Mouse (Mus musculus): ENCODE data around the gene Dact1. TPM values are rescaled to one million over a fixed set of nuclear protein-coding genes. Genes with fewer than 3 reads are reported as not detected.

Dact1 gene
- polyA plus RNA-seq (2012), result 0.01 TPM in 1 of 2 replicates, not detected in the other

GRCm38 (mm10) chr12:71309581-71310067 is at the start of gene Dact1:
Dact1 (plus strand) TSS chr12:71309884.
- TF ChIP-seq GATA1 (IDR thresholded peaks at IDR 0.05; ENCODE audit: low read length) (no peak), TAL1 (IDR thresholded peaks at IDR 0.05; ENCODE audit: low read length) (no peak)

DNA sequence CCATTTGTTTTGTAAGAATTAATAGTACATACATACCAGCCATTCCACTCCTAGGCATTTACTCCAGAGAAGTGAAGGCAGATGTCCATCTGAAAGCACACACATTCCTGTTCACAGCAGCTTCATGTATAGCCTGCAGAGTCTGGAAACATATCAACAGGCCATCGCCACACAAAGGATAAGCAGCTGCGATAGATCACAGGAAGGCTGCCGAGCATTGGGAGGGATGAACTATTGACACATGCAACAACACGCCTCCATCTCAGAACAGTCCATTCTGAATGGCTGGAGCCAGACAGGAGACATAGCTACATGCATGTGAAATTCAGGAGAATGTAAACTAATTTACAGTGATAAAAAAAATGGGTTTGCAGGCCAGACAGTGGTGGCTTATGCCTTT is 45.5 kb upstream of the Dact1 start:
- H3K27me3 ChIP-seq (ENCODE audit: control insufficient read depth), result no peaks in the 10 kb centered on the region
- H3K4me3 ChIP-seq (replicated peaks), result no peak overlapping the region
- no peak for TF ChIP-seq GATA1 (IDR thresholded peaks at IDR 0.05; ENCODE audit: low read length)
- no peak for TF ChIP-seq TAL1 (IDR thresholded peaks at IDR 0.05; ENCODE audit: low read length)
- H3K4me1 ChIP-seq (ENCODE audit: control insufficient read depth), result no peaks in the 10 kb centered on the region
- H3K36me3 ChIP-seq (ENCODE audit: control insufficient read depth), result no peaks in the 10 kb centered on the region
- H3K9me3 ChIP-seq (ENCODE audit: control insufficient read depth, low read length), result peaks cover 9% of the 10 kb centered on the region

More at GRCm38 (mm10) chr12:71309581-71310067, at the start of gene Dact1:
- H3K4me3 ChIP-seq (replicated peaks), result peak within 1 kb of the TSS; percentile 56
- H3K9me3 ChIP-seq (ENCODE audit: control insufficient read depth, low read length), result peaks cover 6% of the 10 kb centered on the region; the same call in 1 of the 2 replicates
- peaks cover 6% of the 10 kb centered on the region for H3K4me1 ChIP-seq (ENCODE audit: control insufficient read depth)
- peaks cover 62% of the 10 kb centered on the region for H3K27me3 ChIP-seq (ENCODE audit: control insufficient read depth)
- H3K36me3 ChIP-seq (ENCODE audit: control insufficient read depth), result no peaks in the 10 kb centered on the region

DNA sequence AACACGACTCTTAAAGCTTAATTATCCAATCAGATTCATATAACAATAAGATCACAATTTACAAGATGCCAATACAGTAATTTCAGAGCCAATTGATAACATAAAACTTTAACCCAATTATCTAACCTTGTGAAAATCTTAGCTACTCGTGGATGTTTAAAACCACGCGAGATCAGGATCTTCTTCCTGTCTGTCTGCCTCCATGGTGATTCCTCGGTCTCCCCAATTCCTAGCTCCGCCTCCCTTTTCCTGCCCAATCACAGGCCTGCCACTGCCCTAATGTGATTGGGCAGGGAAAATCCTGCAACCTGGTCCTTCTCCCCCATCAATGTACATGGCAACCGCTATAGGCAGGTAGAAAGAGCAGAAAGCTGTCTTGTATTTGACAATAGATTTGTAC is 40.3 kb upstream of the Dact1 start:
- Histone ChIP-seq H3K4me3 (replicated peaks) (no peak overlapping the region), H3K9me3 (ENCODE audit: control insufficient read depth, low read length) (peaks cover 9% of the 10 kb centered on the region), H3K4me1 (ENCODE audit: control insufficient read depth) (no peaks in the 10 kb centered on the region), H3K36me3 (ENCODE audit: control insufficient read depth) (no peaks in the 10 kb centered on the region), H3K27me3 (ENCODE audit: control insufficient read depth) (no peaks in the 10 kb centered on the region)
- TF ChIP-seq GATA1 (IDR thresholded peaks at IDR 0.05; ENCODE audit: low read length), result no peak
- no peak for TF ChIP-seq TAL1 (IDR thresholded peaks at IDR 0.05; ENCODE audit: low read length)

DNA sequence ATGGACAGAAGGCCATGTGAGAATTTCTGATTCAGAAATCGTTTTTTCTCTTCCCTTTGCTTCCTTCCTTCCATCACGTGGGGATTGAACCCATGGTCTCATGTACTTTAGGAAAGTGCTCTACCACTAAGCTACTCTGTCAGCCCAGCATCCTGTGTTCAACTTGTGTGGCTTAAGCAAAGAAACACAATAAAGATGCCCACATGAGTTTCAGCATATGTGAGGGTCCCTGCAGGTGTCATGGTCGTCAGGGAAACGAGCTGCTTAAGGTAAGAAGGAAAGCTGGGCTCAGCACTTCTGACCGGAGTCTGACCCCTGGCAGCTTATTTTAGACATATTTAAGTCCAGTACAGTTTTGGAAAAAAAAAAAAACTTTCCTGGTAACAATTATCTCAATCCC is 38.6 kb upstream of the Dact1 start:
- Histone ChIP-seq H3K4me3 (replicated peaks) (no peak overlapping the region), H3K9me3 (ENCODE audit: control insufficient read depth, low read length) (peaks cover 7% of the 10 kb centered on the region), H3K36me3 (ENCODE audit: control insufficient read depth) (no peaks in the 10 kb centered on the region), H3K27me3 (ENCODE audit: control insufficient read depth) (no peaks in the 10 kb centered on the region), H3K4me1 (ENCODE audit: control insufficient read depth) (no peaks in the 10 kb centered on the region)
- no peak for TF ChIP-seq GATA1 (IDR thresholded peaks at IDR 0.05; ENCODE audit: low read length)
- no peak for TF ChIP-seq TAL1 (IDR thresholded peaks at IDR 0.05; ENCODE audit: low read length)

DNA sequence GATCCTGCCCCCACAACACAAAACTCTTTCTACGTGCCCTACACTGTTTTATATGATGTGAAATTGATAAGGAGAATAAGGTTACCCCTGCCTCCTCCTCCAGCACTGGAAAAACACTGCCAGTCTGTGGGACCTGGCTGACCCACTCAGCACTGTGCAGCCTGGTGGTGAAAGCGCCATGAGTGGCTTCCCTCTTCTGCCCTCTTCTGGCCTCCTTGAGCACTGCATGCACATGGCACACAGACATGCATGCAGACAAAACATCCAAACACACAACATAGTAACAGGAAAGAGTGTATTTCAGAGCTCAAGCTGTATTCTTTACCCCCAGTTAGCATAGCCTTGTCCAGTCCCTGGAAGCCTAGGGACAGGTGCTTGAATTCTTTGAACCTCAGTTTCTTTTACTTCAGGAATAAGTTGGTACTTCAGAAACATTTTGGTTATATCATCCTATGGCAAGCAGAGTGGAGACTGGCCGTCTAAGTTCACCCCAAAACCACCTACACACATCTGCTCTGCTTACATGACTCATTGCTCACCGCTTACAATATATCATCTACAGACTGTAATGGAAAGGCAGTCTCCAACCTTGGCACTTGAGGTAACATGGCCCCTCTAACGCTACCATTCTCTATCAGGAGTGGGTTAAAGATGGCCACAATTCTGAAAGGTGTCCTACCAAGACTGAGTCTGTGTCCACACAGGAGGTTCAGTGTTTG is 35.0 kb upstream of the Dact1 start:
- Histone ChIP-seq H3K4me3 (replicated peaks) (no peak overlapping the region), H3K9me3 (ENCODE audit: control insufficient read depth, low read length) (no peaks in the 10 kb centered on the region), H3K27me3 (ENCODE audit: control insufficient read depth) (no peaks in the 10 kb centered on the region), H3K4me1 (ENCODE audit: control insufficient read depth) (no peaks in the 10 kb centered on the region), H3K36me3 (ENCODE audit: control insufficient read depth) (no peaks in the 10 kb centered on the region)
- TF ChIP-seq TAL1 (IDR thresholded peaks at IDR 0.05; ENCODE audit: low read length) (no peak), GATA1 (IDR thresholded peaks at IDR 0.05; ENCODE audit: low read length) (no peak)

DNA sequence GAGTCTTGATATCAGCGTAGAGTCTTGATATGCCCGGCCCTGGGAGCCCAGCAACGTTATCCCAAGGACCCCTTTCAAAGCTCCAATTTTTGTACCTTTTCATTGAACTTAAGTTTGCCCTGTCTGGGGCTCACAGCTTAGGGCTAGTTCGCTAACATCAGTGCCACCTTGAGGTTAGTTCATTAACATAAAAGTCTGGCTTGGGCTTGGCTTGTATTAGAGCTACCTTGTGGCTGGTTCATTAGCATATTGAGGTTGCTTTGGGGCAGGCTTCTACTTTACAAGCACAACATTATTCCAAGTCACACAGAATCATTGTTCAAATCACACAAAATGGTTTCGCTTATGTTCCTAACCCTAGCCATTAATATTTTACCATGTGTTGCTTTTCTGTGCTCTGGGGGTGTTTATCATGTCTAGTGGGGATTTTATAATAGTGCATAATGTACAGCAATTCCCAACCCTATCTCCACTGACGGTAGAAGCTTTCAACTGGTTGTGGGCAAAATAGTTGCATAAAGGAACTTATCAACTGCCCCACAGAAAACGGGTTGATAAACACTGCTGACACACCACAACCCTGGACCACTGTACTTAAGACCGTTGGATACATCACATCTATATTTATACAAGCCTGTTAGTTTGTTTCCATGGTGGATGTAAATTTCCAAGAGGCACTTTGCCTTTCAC is 33.6 kb upstream of the Dact1 start:
- no peak overlapping the region for H3K4me3 ChIP-seq (replicated peaks)
- TF ChIP-seq TAL1 (IDR thresholded peaks at IDR 0.05; ENCODE audit: low read length) (no peak), GATA1 (IDR thresholded peaks at IDR 0.05; ENCODE audit: low read length) (no peak)
- no peaks in the 10 kb centered on the region for H3K36me3 ChIP-seq (ENCODE audit: control insufficient read depth)
- H3K4me1 ChIP-seq (ENCODE audit: control insufficient read depth), result no peaks in the 10 kb centered on the region
- H3K27me3 ChIP-seq (ENCODE audit: control insufficient read depth), result no peaks in the 10 kb centered on the region
- no peaks in the 10 kb centered on the region for H3K9me3 ChIP-seq (ENCODE audit: control insufficient read depth, low read length)

DNA sequence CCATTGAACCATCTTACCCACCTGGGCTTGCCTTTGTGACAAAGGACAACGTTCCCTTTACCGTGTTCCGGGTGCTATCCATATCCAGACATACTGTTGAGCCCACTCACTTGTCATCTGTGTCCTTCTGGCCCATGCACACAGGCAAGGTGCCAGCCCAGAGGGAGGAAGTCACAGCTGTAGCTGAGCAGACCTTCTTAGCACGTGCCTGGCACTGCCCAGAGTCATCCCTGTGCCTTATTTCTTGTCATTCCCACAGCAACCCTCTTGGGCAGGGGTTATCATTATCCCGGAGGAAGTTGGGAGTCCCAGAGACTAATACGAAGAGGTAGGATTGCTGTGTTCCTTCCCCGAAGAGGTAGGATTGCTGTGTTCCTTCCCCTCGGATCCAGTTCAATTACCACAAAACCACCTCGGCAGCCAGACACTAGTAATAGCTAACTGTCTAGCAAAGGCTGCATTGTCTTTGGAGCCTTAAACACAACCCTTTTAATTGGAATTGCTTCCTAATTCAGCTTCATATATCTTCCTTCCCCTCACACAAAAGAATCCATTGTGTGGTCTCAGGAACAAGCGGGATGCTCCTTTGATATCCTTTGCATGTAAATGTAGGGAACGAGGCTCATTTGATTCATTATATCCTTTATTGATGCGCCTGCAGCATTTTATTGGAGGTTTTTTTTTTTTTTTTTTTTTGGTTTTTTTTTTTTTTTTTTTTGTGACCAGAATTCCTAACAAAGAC is 30.0 kb upstream of the Dact1 start:
- Histone ChIP-seq H3K4me3 (replicated peaks) (no peak overlapping the region), H3K27me3 (ENCODE audit: control insufficient read depth) (no peaks in the 10 kb centered on the region), H3K36me3 (ENCODE audit: control insufficient read depth) (no peaks in the 10 kb centered on the region), H3K9me3 (ENCODE audit: control insufficient read depth, low read length) (no peaks in the 10 kb centered on the region), H3K4me1 (ENCODE audit: control insufficient read depth) (no peaks in the 10 kb centered on the region)
- no peak for TF ChIP-seq GATA1 (IDR thresholded peaks at IDR 0.05; ENCODE audit: low read length)
- TF ChIP-seq TAL1 (IDR thresholded peaks at IDR 0.05; ENCODE audit: low read length), result no peak

GRCm38 (mm10) chr12:71281201-71281768 is 28.4 kb upstream of the Dact1 start:
- H3K4me1 ChIP-seq (ENCODE audit: control insufficient read depth), result no peaks in the 10 kb centered on the region
- H3K36me3 ChIP-seq (ENCODE audit: control insufficient read depth), result no peaks in the 10 kb centered on the region
- H3K9me3 ChIP-seq (ENCODE audit: control insufficient read depth, low read length), result no peaks in the 10 kb centered on the region
- TF ChIP-seq TAL1 (IDR thresholded peaks at IDR 0.05; ENCODE audit: low read length), result no peak
- no peak for TF ChIP-seq GATA1 (IDR thresholded peaks at IDR 0.05; ENCODE audit: low read length)
- H3K27me3 ChIP-seq (ENCODE audit: control insufficient read depth), result no peaks in the 10 kb centered on the region
- H3K4me3 ChIP-seq (replicated peaks), result no peak overlapping the region
